Mouse (Mus musculus) spleen, adult 2 months (tissue): ENCODE data around the gene Stard9.
"Not testable (repeated sequence)": the region's sequence is repeated elsewhere in the genome, so short reads cannot be mapped to it uniquely, and the experiment has no call there.

Source experiments
- CTCF ChIP-seq: fragments of 200-500 bp; IDR thresholded peaks from 2 replicates; pipeline ENCODE4 v1.5.1; 2011; ENCODE audit warnings: mild to moderate bottlenecking, inconsistent platforms; ENCODE audit not compliant: insufficient read depth, insufficient read length, insufficient replicate concordance; ENCODE audit errors: extremely low read depth
- POLR2A ChIP-seq: fragments of 200-500 bp; IDR thresholded peaks from 2 replicates; pipeline ENCODE4 v1.6.1; 2011; ENCODE audit warnings: low read depth, low read length, inconsistent platforms

DNA sequence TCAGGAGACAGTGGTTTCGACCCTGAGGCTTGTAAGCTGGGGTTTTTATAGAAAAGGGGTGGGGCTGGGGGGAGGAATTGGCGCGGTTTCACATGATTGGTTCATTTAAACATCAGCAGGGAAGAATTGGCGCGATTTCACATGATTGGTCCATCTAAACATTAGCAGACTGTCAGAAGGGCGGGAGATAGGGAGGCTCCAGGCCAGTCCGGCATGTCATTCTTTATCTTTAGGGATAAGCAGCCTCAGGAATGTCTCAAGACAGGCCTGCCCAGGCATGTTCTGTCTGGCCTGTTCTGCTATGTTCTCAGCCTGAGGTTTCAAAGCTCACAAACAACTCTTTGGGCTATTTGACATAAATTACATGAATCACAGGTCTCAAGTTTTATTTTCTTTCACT, 52.2 kb downstream of the Stard9 start:
- TF ChIP-seq CTCF, POLR2A: not testable (repeated sequence)
